8 mouse cellular contexts compared by ENCODE assay signal in the genomic region with DNA sequence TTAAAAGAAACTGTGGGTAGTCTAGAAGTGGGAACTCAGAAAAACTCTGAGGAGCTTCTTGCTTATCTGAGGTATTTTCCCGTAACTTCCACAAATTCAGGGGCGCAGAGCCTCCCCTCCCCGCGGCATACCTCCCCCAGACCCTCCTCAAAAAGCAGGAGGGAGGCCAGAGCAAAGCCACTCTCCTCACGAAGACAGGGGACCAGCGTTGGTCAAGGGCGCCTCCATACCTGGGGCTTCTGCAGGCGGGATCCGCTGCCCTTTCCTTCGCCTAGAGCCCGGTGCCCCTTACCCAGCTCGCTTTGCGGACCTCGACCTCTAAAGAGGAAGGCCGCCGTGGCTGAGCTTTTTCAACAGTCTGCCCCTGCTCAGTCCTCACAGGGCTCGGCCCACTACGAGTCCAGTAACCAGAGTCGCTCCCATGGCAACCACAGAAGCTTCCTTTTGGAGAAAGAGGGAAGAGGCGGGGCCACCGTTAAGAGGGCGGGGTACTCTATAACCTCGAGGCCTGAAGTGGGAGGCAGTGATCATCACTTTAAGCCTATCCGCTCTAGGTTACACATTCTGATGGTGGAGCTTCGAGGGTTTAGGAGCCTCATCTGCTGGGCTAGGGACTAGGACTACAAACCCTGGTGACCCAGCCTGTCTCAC. TPM values are rescaled to one million over a fixed set of nuclear protein-coding genes. Genes with fewer than 3 reads are reported as not detected.
DNase-seq lines count a peak whose midpoint lies in the region; ATAC-seq and TF ChIP-seq lines count a peak whose summit lies in the region.

Gene Lrrc34 (minus strand): TSS at position 430 of the 651 bp plus-strand sequence.

- no peak within 1 kb of the TSS for H3K9ac ChIP-seq in intestine, postnatal 0 days (ENCODE audit: low read depth, low read length)
- H3K9ac ChIP-seq in liver, postnatal 0 days (replicated peaks), result no peak within 1 kb of the TSS
- peak within 1 kb of the TSS; percentile 57; the same call in 1 of the 2 replicates for H3K9ac ChIP-seq in neural tube, embryonic 12.5 days

- H3K4me2 ChIP-seq in intestine, postnatal 0 days (replicated peaks; ENCODE audit: low read depth), result peak within 1 kb of the TSS; percentile 55
- H3K4me2 ChIP-seq in liver, postnatal 0 days (ENCODE audit: low read depth, low read length), result peak within 1 kb of the TSS; percentile 53
- peak within 1 kb of the TSS; percentile 73 for H3K4me2 ChIP-seq in neural tube, embryonic 12.5 days (replicated peaks)

- 0 out of 2 replicates have a peak, but pooled peaks cover 24% of the 10 kb centered on the region for H3K27me3 ChIP-seq in intestine, postnatal 0 days (replicated peaks; ENCODE audit: control insufficient read depth, insufficient read depth, low read length)
- peaks cover 27% of the 10 kb centered on the region; the same call in 1 of the 2 replicates for H3K27me3 ChIP-seq in liver, postnatal 0 days (ENCODE audit: insufficient read depth, low read length)
- peaks cover 26% of the 10 kb centered on the region for H3K27me3 ChIP-seq in neural tube, embryonic 12.5 days (replicated peaks)

- TF ChIP-seq EP300 in liver, postnatal 0 days (IDR thresholded peaks at IDR 0.05; ENCODE audit: low read depth), result no peak

- peak; percentile 59 for ATAC-seq in intestine, postnatal 0 days
- ATAC-seq in liver, postnatal 0 days, result peak; percentile 68
- ATAC-seq in neural tube, embryonic 12.5 days (ENCODE audit: low FRiP score, low read depth), result peak; percentile 93
- no peak for ATAC-seq in erythroid progenitor cell, adult 5-6 weeks (replicated peaks; ENCODE audit: low FRiP score, poor library complexity, severe bottlenecking)

- H3K27ac ChIP-seq in intestine, postnatal 0 days (ENCODE audit: low read depth, low read length), result no peak within 1 kb of the TSS
- no peak within 1 kb of the TSS for H3K27ac ChIP-seq in liver, postnatal 0 days (ENCODE audit: low read depth)
- no peak within 1 kb of the TSS for H3K27ac ChIP-seq in neural tube, embryonic 12.5 days

- 4% methylated on average over 25 of the region's 25 CpGs for WGBS in intestine, postnatal 0 days
- 2% methylated on average over 25 of the region's 25 CpGs for WGBS in liver, postnatal 0 days (ENCODE audit: insufficient replicate concordance)
- 2% methylated on average over 25 of the region's 25 CpGs for WGBS in neural tube, embryonic 12.5 days

- no peaks in the 10 kb centered on the region for H3K4me1 ChIP-seq in intestine, postnatal 0 days (replicated peaks; ENCODE audit: control insufficient read depth, insufficient read depth, low read length)
- peaks cover 7% of the 10 kb centered on the region; the same call in 1 of the 2 replicates for H3K4me1 ChIP-seq in liver, postnatal 0 days (ENCODE audit: insufficient read depth)
- H3K4me1 ChIP-seq in neural tube, embryonic 12.5 days, result peaks cover 14% of the 10 kb centered on the region; the same call in 1 of the 2 replicates

- TF ChIP-seq CTCF in intestine, postnatal 0 days (IDR thresholded peaks at IDR 0.05; ENCODE audit: low read depth), result no peak
- no peak for TF ChIP-seq CTCF in liver, postnatal 0 days (IDR thresholded peaks at IDR 0.05; ENCODE audit: low read depth)

- DNase-seq in gastrocnemius, postnatal 14 days, result peak; percentile 29
- DNase-seq in gastrocnemius, adult 18-20 months (ENCODE audit: low spot score), result no peak
- DNase-seq in adrenal gland, postnatal 25 days, result peak; percentile 21
- DNase-seq in gastrocnemius, postnatal 4 days (ENCODE audit: low spot score in 2 of 2), result peak; percentile 18 to 47
- peak; percentile 60 for DNase-seq in liver, postnatal 0 days

- intact Hi-C loops in gastrocnemius, postnatal 14 days (cut with DNase I; ENCODE audit: low total_unique reads), result no loop called here

- H3K4me3 ChIP-seq in intestine, postnatal 0 days (ENCODE audit: low read depth, low read length), result peak within 1 kb of the TSS; percentile 21
- H3K4me3 ChIP-seq in liver, postnatal 0 days (ENCODE audit: low read depth, low read length), result peak within 1 kb of the TSS; percentile 3; the same call in 1 of the 2 replicates
- H3K4me3 ChIP-seq in neural tube, embryonic 12.5 days, result peak within 1 kb of the TSS; percentile 32

- H3K36me3 ChIP-seq in intestine, postnatal 0 days (ENCODE audit: control insufficient read depth, insufficient read depth), result no peaks in the 10 kb centered on the region
- H3K36me3 ChIP-seq in liver, postnatal 0 days (replicated peaks; ENCODE audit: insufficient read depth, low read length), result no peaks in the 10 kb centered on the region
- no peaks in the 10 kb centered on the region for H3K36me3 ChIP-seq in neural tube, embryonic 12.5 days

- H3K9me3 ChIP-seq in intestine, postnatal 0 days (ENCODE audit: control insufficient read depth), result no peaks in the 10 kb centered on the region
- H3K9me3 ChIP-seq in liver, postnatal 0 days (ENCODE audit: low read length), result no peaks in the 10 kb centered on the region
- no peaks in the 10 kb centered on the region for H3K9me3 ChIP-seq in neural tube, embryonic 12.5 days

RNA-seq across cellular contexts. Expression of gene Lrrc34, which starts in this region (rescaled TPM):
- total RNA-seq in gastrocnemius, postnatal 14 days (2021), result not detected
- not detected for total RNA-seq in gastrocnemius, adult 18-20 months (2021)
- not detected in 2 replicates for total RNA-seq in adrenal gland, postnatal 25 days (2021)
- total RNA-seq in gastrocnemius, postnatal 4 days (2021), result not detected
- 0.16 and 0.18 TPM in 2 replicates for polyA plus RNA-seq in intestine, postnatal 0 days (2015; fragmentation: Nextera tagmentation; extraction: Ambion mirVana)
- polyA plus RNA-seq in liver, postnatal 0 days (2015; fragmentation: Nextera tagmentation; extraction: Ambion mirVana), result 0.06 and 0.14 TPM in 2 replicates
- polyA plus RNA-seq in neural tube, embryonic 12.5 days (2016; fragmentation: Nextera tagmentation; extraction: Ambion mirVana), result 0.92 and 1.6 TPM in 2 replicates
- not detected in 2 replicates for total RNA-seq in erythroid progenitor cell, adult 5-6 weeks (2015; ENCODE audit: low replicate concordance)
- total RNA-seq in erythroid progenitor cell, adult 5-6 weeks (2017; ENCODE audit: low replicate concordance), result not detected in 2 replicates

Comparison
In these comparisons a context has a peak if more than half of its experiments do, and no peak if none do; other contexts are left out.
1. Peak in DNase-seq in gastrocnemius, postnatal 14 days; RNA of the gene not detected or under 1 TPM.
2. Peak in DNase-seq in adrenal gland, postnatal 25 days; RNA of the gene not detected or under 1 TPM.
3. Peak in DNase-seq in gastrocnemius, postnatal 4 days; RNA of the gene not detected or under 1 TPM.
4. Peak in ATAC-seq, H3K4me3 ChIP-seq and H3K4me2 ChIP-seq in intestine, postnatal 0 days; RNA of the gene not detected or under 1 TPM.
5. Peak in DNase-seq, ATAC-seq, H3K4me3 ChIP-seq and H3K4me2 ChIP-seq in liver, postnatal 0 days; RNA of the gene not detected or under 1 TPM.